Mouse (Mus musculus): Measurements from ENCODE around the gene Ifit2. TPM values are rescaled to one million over a fixed set of nuclear protein-coding genes. Genes with fewer than 3 reads are reported as not detected.

Ifit2 gene
- polyA plus RNA-seq (2021; fragmentation: Nextera tagmentation), result 1.6 and 4.5 TPM in 2 replicates
- long read RNA-seq, experiment 1, transcript Ifit2-201 (3 exons, 3,818 nt), result major isoform, 5 of 9 reads
- long read RNA-seq, experiment 1, partial matches to known transcripts, result 1 of 9 reads
- long read RNA-seq, experiment 1, other reads (novel, unspliced or antisense), result 2 of 9 reads
- long read RNA-seq, experiment 2, transcript Ifit2-201 (3 exons, 3,818 nt), result major isoform, 19 of 28 reads
- long read RNA-seq, experiment 2, partial matches to known transcripts, result 4 of 28 reads
- long read RNA-seq, experiment 2, other reads (novel, unspliced or antisense), result 5 of 28 reads

DNA sequence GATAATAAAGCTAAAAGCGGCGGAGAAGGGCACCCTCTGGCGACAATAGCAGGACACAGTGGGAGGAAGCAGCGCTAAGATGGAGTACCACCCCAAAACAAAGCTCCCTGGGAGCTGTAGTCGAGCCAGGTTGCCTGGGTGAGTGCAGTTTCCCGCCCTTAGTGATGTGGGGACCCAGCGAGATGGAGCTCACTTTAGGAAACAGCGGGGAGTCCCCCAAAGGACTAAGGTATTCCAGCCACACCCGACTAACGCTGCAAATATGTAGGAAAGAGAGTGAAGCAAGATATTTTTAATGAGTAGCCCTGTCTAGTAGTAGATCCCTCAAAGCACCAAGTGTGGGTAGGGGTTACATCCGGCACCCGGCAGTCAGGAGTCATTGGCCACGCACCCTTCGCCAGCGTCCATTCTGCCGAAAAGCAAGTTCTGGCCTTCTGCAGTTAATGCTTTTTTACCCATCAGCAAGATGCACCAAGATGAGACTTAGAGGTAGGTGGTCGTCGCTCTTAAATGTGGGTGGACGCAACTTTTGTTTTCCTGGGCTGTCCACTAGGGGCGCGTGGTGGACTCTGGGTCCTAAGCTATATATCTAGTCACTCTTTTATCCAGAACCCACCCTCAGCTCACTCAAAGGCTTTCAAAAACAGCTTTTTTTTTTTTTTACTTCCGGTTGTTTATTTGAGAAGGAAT lies at the start of gene Ifit2:
TSS of gene Ifit2 (plus strand) at position 161 of the 690 bp plus-strand sequence.

DNA sequence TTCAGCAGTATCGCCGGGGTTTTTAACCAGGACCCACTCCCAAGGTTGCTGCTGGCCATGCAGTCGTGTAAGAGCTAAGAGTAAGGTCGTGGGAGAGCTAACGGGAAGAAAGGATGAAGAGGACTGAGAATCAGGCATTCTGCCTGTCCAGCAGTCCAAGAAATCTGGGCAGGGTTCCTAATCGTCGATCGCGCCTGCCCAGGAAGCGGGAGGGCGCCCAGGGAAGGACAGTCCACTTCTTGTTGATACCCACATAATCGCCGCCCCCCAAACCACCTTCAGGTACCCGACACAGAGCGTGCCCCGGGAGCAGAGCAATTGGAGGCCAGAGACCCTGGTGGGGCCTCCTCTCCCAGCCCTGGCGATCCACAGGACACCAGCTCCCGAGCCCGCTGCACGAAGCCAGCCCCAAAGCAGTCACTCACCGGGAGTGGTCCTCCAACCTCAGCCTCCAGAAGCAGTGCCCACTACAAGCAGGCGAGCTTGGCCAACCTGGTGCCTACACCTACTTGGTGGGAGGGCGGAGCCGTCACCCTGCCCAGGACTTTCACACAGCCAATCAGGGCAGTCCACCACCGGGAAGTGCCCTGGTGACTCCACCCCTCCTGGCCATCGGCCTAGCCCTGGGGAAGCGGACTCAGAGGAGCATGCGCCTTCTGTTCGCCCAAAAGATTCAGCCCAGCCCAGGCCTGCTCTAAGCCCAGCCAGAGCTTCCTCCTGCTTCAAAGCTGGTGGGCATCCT lies 23.4 kb upstream of the Ifit2 start, which contains the start of gene Lipa:
TSS of gene Lipa (minus strand) at position 534 of the 742 bp plus-strand sequence.

DNA sequence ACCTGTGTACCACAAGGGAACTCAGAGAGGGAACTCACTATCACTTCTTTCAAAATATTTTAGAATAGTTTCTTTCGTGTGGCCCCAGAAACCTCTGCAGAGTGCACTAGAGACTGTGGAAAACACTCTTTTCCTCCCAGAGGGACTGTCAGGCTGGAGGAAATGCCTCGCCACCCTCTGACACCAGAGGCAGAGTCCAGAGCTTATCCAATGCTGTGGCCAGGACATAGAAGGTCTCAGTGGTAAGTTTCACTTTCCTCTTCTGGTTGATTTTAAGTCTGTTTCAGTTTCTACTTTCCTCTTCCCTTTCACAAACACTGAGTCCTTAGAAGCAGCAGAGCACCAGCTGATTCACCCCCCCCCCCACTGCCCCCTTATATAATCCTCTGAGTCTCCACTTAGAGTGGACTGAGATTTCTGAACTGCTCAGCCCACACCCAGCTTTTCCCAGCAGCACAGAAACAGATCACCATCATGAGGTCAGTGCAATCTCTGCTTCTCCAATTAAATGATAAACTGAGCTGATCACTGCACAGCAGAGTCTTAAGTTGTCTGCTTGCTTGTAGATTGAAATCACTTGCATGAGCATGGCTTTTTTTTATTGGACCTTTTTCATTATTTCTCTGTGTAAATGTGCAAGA lies 32.8 kb downstream of the Ifit2 start, which contains the start of gene Ifit3:
TSS of gene Ifit3 (plus strand) at position 406 of the 641 bp plus-strand sequence.

DNA sequence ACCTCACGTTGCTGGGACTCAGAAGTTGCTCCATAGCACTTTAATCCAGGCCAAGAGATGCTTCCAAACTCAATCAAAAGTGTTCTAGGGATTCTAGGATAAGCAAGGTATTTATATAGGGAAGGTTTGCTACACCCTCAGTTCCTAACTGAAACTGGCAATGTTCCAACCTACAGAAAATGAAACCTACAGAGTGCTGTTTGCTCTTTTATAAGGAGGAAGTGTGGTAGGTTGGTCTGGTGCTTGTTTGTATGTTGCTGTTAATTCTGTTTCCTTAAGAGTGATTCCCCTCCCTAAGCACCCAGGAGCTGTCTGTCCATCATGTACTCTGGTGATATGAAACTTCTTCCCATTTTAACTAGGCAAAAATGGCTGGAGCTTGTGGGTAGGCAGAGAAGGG lies 51.4 kb downstream of the Ifit2 start, which contains the start of gene Ifit1bl1:
TSS of gene Ifit1bl1 (minus strand) at position 69 of the 400 bp plus-strand sequence.

DNA sequence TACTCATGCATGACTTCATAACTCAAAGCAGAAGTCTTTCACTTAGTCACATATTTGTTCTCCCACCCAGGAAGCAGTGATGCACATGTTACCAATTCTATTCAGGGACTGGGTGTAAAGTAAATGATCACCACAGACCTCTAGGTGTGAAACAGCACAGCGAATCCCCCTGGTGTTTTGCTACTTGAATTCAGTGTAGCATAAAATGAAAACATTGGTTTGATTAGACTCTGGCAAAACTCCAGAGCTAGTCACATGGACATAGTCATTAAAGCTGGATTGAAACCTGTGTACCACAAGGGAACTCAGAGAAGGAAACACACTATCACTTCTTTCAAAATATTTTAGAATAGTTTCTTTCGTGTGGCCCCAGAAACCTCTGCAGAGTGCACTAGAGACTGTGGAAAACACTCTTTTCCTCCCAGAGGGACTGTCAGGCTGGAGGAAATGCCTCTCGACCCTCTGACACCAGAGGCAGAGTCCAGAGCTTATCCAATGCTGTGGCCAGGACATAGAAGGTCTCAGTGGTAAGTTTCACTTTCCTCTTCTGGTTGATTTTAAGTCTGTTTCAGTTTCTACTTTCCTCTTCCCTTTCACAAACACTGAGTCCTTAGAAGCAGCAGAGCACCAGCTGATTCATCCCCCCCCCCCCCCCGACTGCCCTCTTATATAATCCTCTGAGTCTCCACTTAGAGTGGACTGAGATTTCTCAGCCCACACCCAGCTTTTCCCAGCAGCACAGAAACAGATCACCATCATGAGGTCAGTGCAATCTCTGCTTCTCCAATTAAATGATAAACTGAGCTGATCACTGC lies 57.0 kb downstream of the Ifit2 start, which contains the start of gene Ifit3b:
TSS of gene Ifit3b (plus strand) at position 734 of the 815 bp plus-strand sequence.

Other genes with a start within 250 kb of the Ifit2 start
- 0.40 and 0.56 TPM in 2 replicates for gene Ch25h, start 75.5 kb upstream of the Ifit2 start, polyA plus RNA-seq (2021; fragmentation: Nextera tagmentation)
- 13.3 and 14.4 TPM in 2 replicates for gene Lipa, start 23.2 kb upstream of the Ifit2 start, polyA plus RNA-seq (2021; fragmentation: Nextera tagmentation)
- 18.7 and 44.0 TPM in 2 replicates for gene Ifit3, start 32.8 kb downstream of the Ifit2 start, polyA plus RNA-seq (2021; fragmentation: Nextera tagmentation)
- 1.9 TPM in 2 replicates for gene Ifit1bl1, start 51.3 kb downstream of the Ifit2 start, polyA plus RNA-seq (2021; fragmentation: Nextera tagmentation)
- 5.8 and 14.4 TPM in 2 replicates for gene Ifit3b, start 57.3 kb downstream of the Ifit2 start, polyA plus RNA-seq (2021; fragmentation: Nextera tagmentation)
- gene Ifit1bl2, start 90.0 kb downstream of the Ifit2 start, polyA plus RNA-seq (2021; fragmentation: Nextera tagmentation), result 0.26 and 0.46 TPM in 2 replicates
- 2.6 and 5.3 TPM in 2 replicates for gene Ifit1, start 90.2 kb downstream of the Ifit2 start, polyA plus RNA-seq (2021; fragmentation: Nextera tagmentation)
- 0.74 and 1.8 TPM in 2 replicates for gene Slc16a12, start 196.6 kb downstream of the Ifit2 start, polyA plus RNA-seq (2021; fragmentation: Nextera tagmentation)